Mouse (Mus musculus) liver, embryonic 16.5 days (tissue): ENCODE data around the gene Ap5m1. TPM values are rescaled to one million over a fixed set of nuclear protein-coding genes. Genes with fewer than 3 reads are reported as not detected.

Source experiments
- ATAC-seq: fragments of 200-750 bp; cut with Nextera tagmentation; 2 replicates; pipeline ENCODE4 v1.8.0; 2017; ENCODE audit warnings: low read depth, mild to moderate bottlenecking, moderate number of reproducible peaks, moderate library complexity
- H3K27ac ChIP-seq: fragments of 300-500 bp; sonication (generic); 2 replicates; pipeline ENCODE4 v1.5.1; 2014; ENCODE audit warnings: mild to moderate bottlenecking, low read length
- H3K27me3 ChIP-seq: fragments of 300-500 bp; sonication (generic); 2 replicates; pipeline ENCODE4 v1.6.1; 2014; ENCODE audit warnings: low read depth, low read length, mixed read lengths; ENCODE audit not compliant: control insufficient read depth, insufficient read depth
- H3K36me3 ChIP-seq: fragments of 300-500 bp; sonication (generic); 2 replicates; pipeline ENCODE4 v1.6.1; 2014; ENCODE audit warnings: mild to moderate bottlenecking; ENCODE audit not compliant: control insufficient read depth, insufficient read depth
- H3K4me1 ChIP-seq: fragments of 300-500 bp; sonication (generic); 2 replicates; pipeline ENCODE4 v1.6.1; 2014; ENCODE audit warnings: low read depth, low read length, mixed read lengths; ENCODE audit not compliant: control insufficient read depth
- H3K4me2 ChIP-seq: fragments of 300-500 bp; sonication (generic); 2 replicates; pipeline ENCODE4 v1.6.1; 2014; ENCODE audit warnings: low read depth, low read length, mixed read lengths
- H3K4me3 ChIP-seq: fragments of 300-500 bp; sonication (generic); 2 replicates; pipeline ENCODE4 v1.5.1; 2014; ENCODE audit warnings: low read depth, mild to moderate bottlenecking, low read length
- H3K9ac ChIP-seq: fragments of 300-500 bp; sonication (generic); 2 replicates; pipeline ENCODE4 v1.6.1; 2014; ENCODE audit warnings: low read depth, low read length
- H3K9me3 ChIP-seq: fragments of 300-500 bp; sonication (generic); replicated peaks from 2 replicates; pipeline ENCODE4 v1.6.1; 2016; ENCODE audit warnings: low read length; ENCODE audit not compliant: control insufficient read depth
- WGBS: fragments of 180-500 bp; shearing (Covaris S2); extraction: QIAGEN DNeasy Blood & Tissue Kit; methylation state at CpG from one replicate; pipeline ENCODE4 v1.1.7; 2014; ENCODE audit not compliant: insufficient replicate concordance; 5-methylcytosine and 5-hydroxymethylcytosine counted together
- polyA plus RNA-seq: library from polyadenylated mRNA; unstranded; fragments of >200 nt; fragmentation: Nextera tagmentation; extraction: Ambion mirVana; gene quantifications from 2 replicates; pipeline ENCODE4 v1.2.1, GENCODE M21; 2015

Ap5m1 gene
- polyA plus RNA-seq = 9.6 and 12.3 TPM in 2 replicates

- H3K4me2 ChIP-seq = peak within 1 kb of the TSS; percentile 80
- H3K27ac ChIP-seq = peak within 1 kb of the TSS; percentile 99
- WGBS = under 1% methylated on average over 39 of the region's 62 CpGs
- H3K4me1 ChIP-seq = peaks cover 8% of the 10 kb centered on the region
- peak within 1 kb of the TSS; percentile 98 for H3K4me3 ChIP-seq
- peak; percentile 64 for ATAC-seq
- peak within 1 kb of the TSS; percentile 98 for H3K9ac ChIP-seq
- no peaks in the 10 kb centered on the region for H3K36me3 ChIP-seq
- H3K27me3 ChIP-seq = no peaks in the 10 kb centered on the region
- H3K9me3 ChIP-seq = no peaks in the 10 kb centered on the region
These were observed at the start of gene Ap5m1 for GRCm38 (mm10) chr14:49065529-49066273. Gene Ap5m1 (plus strand): TSS chr14:49066097.

GRCm38 (mm10) chr14:49019765-49020164 is 46.1 kb upstream of the Ap5m1 start:
- Histone ChIP-seq H3K36me3 (peaks cover 10% of the 10 kb centered on the region), H3K4me1 (no peaks in the 10 kb centered on the region), H3K9me3 (no peaks in the 10 kb centered on the region), H3K4me3 (no peak overlapping the region), H3K4me2 (no peak overlapping the region), H3K9ac (no peak overlapping the region), H3K27me3 (no peaks in the 10 kb centered on the region), H3K27ac (no peak overlapping the region)
- WGBS = 38% methylated on average over 5 of the region's 5 CpGs
- ATAC-seq = no peak

- Histone ChIP-seq H3K9ac (no peak overlapping the region), H3K4me2 (no peak overlapping the region), H3K4me3 (no peak overlapping the region), H3K27ac (no peak overlapping the region), H3K36me3 (peaks cover 4% of the 10 kb centered on the region), H3K9me3 (no peaks in the 10 kb centered on the region), H3K4me1 (no peaks in the 10 kb centered on the region), H3K27me3 (no peaks in the 10 kb centered on the region)
- peak; percentile 55; the same call in 1 of the 2 replicates for ATAC-seq
- 79% methylated on average over 6 of the region's 6 CpGs for WGBS
These were observed 38.7 kb upstream of the Ap5m1 start for GRCm38 (mm10) chr14:49027040-49027778.

GRCm38 (mm10) chr14:49027779-49028368 is 38.0 kb upstream of the Ap5m1 start:
- no peaks in the 10 kb centered on the region for H3K9me3 ChIP-seq
- ATAC-seq = no peak
- no peaks in the 10 kb centered on the region for H3K27me3 ChIP-seq
- no peak overlapping the region for H3K27ac ChIP-seq
- WGBS = 73% methylated on average over 3 of the region's 3 CpGs
- no peak overlapping the region for H3K4me2 ChIP-seq
- H3K36me3 ChIP-seq = peaks cover 4% of the 10 kb centered on the region
- no peaks in the 10 kb centered on the region for H3K4me1 ChIP-seq
- no peak overlapping the region for H3K4me3 ChIP-seq
- no peak overlapping the region for H3K9ac ChIP-seq

- Histone ChIP-seq H3K4me1 (no peaks in the 10 kb centered on the region), H3K9ac (no peak overlapping the region), H3K27me3 (no peaks in the 10 kb centered on the region), H3K27ac (no peak overlapping the region), H3K4me3 (no peak overlapping the region), H3K9me3 (no peaks in the 10 kb centered on the region), H3K4me2 (no peak overlapping the region), H3K36me3 (peaks cover 4% of the 10 kb centered on the region)
- WGBS = 83% methylated on average over 5 of the region's 5 CpGs
- no peak for ATAC-seq
These were observed 36.9 kb upstream of the Ap5m1 start for GRCm38 (mm10) chr14:49028991-49029390.

- Histone ChIP-seq H3K27ac (no peak overlapping the region), H3K36me3 (no peaks in the 10 kb centered on the region), H3K27me3 (no peaks in the 10 kb centered on the region), H3K4me1 (no peaks in the 10 kb centered on the region), H3K4me2 (no peak overlapping the region), H3K9ac (no peak overlapping the region), H3K4me3 (no peak overlapping the region), H3K9me3 (no peaks in the 10 kb centered on the region)
- WGBS = 87% methylated on average over 4 of the region's 4 CpGs
- no peak for ATAC-seq
These were observed 20.3 kb upstream of the Ap5m1 start for GRCm38 (mm10) chr14:49045610-49046009.

- ATAC-seq = no peak
- no peaks in the 10 kb centered on the region for H3K27me3 ChIP-seq
- no peak overlapping the region for H3K4me2 ChIP-seq
These were observed 16.4 kb upstream of the Ap5m1 start for GRCm38 (mm10) chr14:49049492-49049891.

GRCm38 (mm10) chr14:49063838-49064237 is 2.1 kb upstream of the Ap5m1 start:
- H3K9me3 ChIP-seq = no peaks in the 10 kb centered on the region
- H3K36me3 ChIP-seq = no peaks in the 10 kb centered on the region
- no peak overlapping the region for H3K4me2 ChIP-seq
- 57% methylated on average over 2 of the region's 2 CpGs for whole genome bisulfite sequencing
- H3K27ac ChIP-seq = no peak overlapping the region
- H3K4me3 ChIP-seq = no peak overlapping the region
- peaks cover 8% of the 10 kb centered on the region for H3K4me1 ChIP-seq
- no peak for ATAC-seq
- no peak overlapping the region for H3K9ac ChIP-seq
- no peaks in the 10 kb centered on the region for H3K27me3 ChIP-seq

More at GRCm38 (mm10) chr14:49049492-49049891, 16.4 kb upstream of the Ap5m1 start:
- H3K36me3 ChIP-seq = no peaks in the 10 kb centered on the region
- H3K4me1 ChIP-seq = no peaks in the 10 kb centered on the region
- H3K27ac ChIP-seq = no peak overlapping the region
- H3K9ac ChIP-seq = no peak overlapping the region
- no peak overlapping the region for H3K4me3 ChIP-seq
- H3K9me3 ChIP-seq = no peaks in the 10 kb centered on the region
